Mouse (Mus musculus): ENCODE measurements around the gene Dhx36. TPM values are rescaled to one million over a fixed set of nuclear protein-coding genes. Genes with fewer than 3 reads are reported as not detected.

Gene Dhx36
- polyA plus RNA-seq, 1 experiment from 2014 or later: 38.2 TPM

GRCm38 (mm10) chr3:62458284-62459013, 48.4 kb downstream of the Dhx36 start:
- Histone ChIP-seq H3K36me3 (peaks cover 28% of the 10 kb centered on the region), H3K4me1 (peaks cover 5% of the 10 kb centered on the region; the same call in 1 of the 2 replicates), H3K9me3 (replicated peaks) (no peaks in the 10 kb centered on the region), H3K9ac (replicated peaks) (no peak overlapping the region), H3K27me3 (replicated peaks) (no peaks in the 10 kb centered on the region), H3K27ac (replicated peaks) (no peak overlapping the region), H3K4me3 (replicated peaks) (no peak overlapping the region), H3K4me2 (no peak overlapping the region)
- 38% methylated on average over 6 of the region's 6 CpGs for WGBS
- peak; percentile 75 for ATAC-seq (ENCODE audit: low FRiP score)

- WGBS: 31% methylated on average over 1 of the region's 1 CpGs
- Histone ChIP-seq H3K9me3 (replicated peaks) (no peaks in the 10 kb centered on the region), H3K27ac (replicated peaks) (peak overlapping the region; percentile 72; the same call in 1 of the 2 replicates), H3K36me3 (peaks cover 12% of the 10 kb centered on the region), H3K4me1 (peaks cover 5% of the 10 kb centered on the region; the same call in 1 of the 2 replicates), H3K4me2 (no peak overlapping the region), H3K9ac (replicated peaks) (no peak overlapping the region), H3K27me3 (replicated peaks) (no peaks in the 10 kb centered on the region), H3K4me3 (replicated peaks) (no peak overlapping the region)
- peak; percentile 76 for ATAC-seq (ENCODE audit: low FRiP score)
These were observed 51.0 kb downstream of the Dhx36 start for GRCm38 (mm10) chr3:62455854-62456253.

DNA sequence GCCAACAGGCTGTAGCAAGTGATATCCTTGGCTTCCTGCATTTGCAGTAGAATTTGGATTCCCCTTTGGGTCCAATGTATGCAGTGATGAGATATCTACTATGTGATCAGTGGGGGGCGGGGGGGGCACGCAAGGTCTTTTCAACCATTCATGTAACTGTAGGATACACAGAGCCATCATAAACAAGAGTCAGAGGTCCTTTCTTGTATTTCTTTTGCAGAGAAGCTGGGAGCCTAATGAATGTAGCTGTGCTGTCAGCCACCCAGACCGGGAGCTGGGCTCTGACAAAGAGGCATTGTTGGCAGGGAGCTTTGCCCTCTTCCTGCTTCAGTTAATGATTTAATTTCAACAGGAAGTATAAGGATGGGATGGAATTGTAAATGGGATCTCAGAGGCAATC, 52.7 kb downstream of the Dhx36 start:
- Histone ChIP-seq H3K9me3 (replicated peaks) (no peaks in the 10 kb centered on the region), H3K27me3 (replicated peaks) (no peaks in the 10 kb centered on the region), H3K27ac (replicated peaks) (peak overlapping the region; percentile 46), H3K4me2 (no peak overlapping the region), H3K4me3 (replicated peaks) (no peak overlapping the region), H3K9ac (replicated peaks) (no peak overlapping the region), H3K4me1 (peaks cover 5% of the 10 kb centered on the region; the same call in 1 of the 2 replicates), H3K36me3 (no peaks in the 10 kb centered on the region)
- ATAC-seq (ENCODE audit: low FRiP score): no peak
- 19% methylated on average over 3 of the region's 3 CpGs for WGBS

DNA sequence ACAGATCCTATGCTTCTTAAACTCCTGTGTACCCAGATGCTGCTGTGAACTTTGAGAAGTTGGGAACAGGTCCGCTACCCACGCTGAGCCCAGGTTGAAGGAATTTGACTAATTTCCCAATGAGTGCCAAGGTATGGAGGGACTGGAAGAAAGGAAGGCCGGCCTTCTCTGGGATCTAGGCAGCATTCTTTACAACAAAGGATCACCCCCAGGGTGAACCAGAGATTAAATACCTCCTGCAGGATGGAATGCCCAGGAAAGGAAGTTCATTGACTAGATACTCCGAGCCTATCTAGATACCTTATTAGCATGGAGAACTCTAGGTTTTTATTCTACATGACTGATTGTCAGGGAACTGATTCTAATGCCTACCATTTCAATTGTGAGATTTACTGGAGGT, 53.8 kb downstream of the Dhx36 start:
- Histone ChIP-seq H3K4me3 (replicated peaks) (no peak overlapping the region), H3K36me3 (no peaks in the 10 kb centered on the region), H3K9ac (replicated peaks) (no peak overlapping the region), H3K27ac (replicated peaks) (no peak overlapping the region), H3K4me1 (peaks cover 5% of the 10 kb centered on the region; the same call in 1 of the 2 replicates), H3K27me3 (replicated peaks) (no peaks in the 10 kb centered on the region), H3K4me2 (no peak overlapping the region), H3K9me3 (replicated peaks) (no peaks in the 10 kb centered on the region)
- 56% methylated on average over 4 of the region's 4 CpGs for WGBS
- no peak for ATAC-seq (ENCODE audit: low FRiP score)

GRCm38 (mm10) chr3:62449871-62450496, 56.8 kb downstream of the Dhx36 start:
- Histone ChIP-seq H3K27ac (replicated peaks) (no peak overlapping the region), H3K4me3 (replicated peaks) (no peak overlapping the region), H3K36me3 (no peaks in the 10 kb centered on the region), H3K27me3 (replicated peaks) (no peaks in the 10 kb centered on the region), H3K4me1 (0 out of 2 replicates have a peak, but pooled peaks cover 5% of the 10 kb centered on the region), H3K9me3 (replicated peaks) (no peaks in the 10 kb centered on the region), H3K4me2 (no peak overlapping the region), H3K9ac (replicated peaks) (no peak overlapping the region)
- WGBS: 96% methylated on average over 4 of the region's 4 CpGs
- ATAC-seq (ENCODE audit: low FRiP score): no peak

- no peak overlapping the region for H3K27ac ChIP-seq (replicated peaks)
- no peak overlapping the region for H3K4me3 ChIP-seq (replicated peaks)
- H3K27me3 ChIP-seq (replicated peaks): no peaks in the 10 kb centered on the region
- no peaks in the 10 kb centered on the region for H3K36me3 ChIP-seq
- H3K9ac ChIP-seq (replicated peaks): no peak overlapping the region
- ATAC-seq (ENCODE audit: low FRiP score): no peak
- 77% methylated on average over 8 of the region's 8 CpGs for WGBS
- H3K4me1 ChIP-seq: no peaks in the 10 kb centered on the region
- H3K4me2 ChIP-seq: no peak overlapping the region
- H3K9me3 ChIP-seq (replicated peaks): no peaks in the 10 kb centered on the region
These were observed 59.7 kb downstream of the Dhx36 start for GRCm38 (mm10) chr3:62447151-62447550.

DNA sequence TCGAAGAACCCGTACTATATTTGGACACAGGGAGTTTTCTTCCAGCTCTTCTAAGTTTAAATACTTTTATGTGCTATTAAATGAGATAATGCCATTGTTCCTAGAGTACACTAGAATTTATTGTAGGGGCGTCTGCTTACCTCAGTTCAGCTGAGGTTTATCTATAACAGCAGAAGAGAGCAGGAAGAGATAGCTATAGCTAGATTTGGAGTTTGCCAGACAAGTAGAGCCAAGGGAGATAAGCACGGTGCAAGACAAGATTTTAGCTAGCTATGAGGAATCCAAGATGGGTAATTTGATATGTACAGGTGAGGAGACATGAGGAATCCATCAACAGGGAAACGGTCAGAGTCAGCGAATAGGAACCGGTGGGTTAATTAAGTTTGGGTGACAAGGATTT, 60.5 kb downstream of the Dhx36 start:
- Histone ChIP-seq H3K9ac (replicated peaks) (no peak overlapping the region), H3K9me3 (replicated peaks) (no peaks in the 10 kb centered on the region), H3K36me3 (no peaks in the 10 kb centered on the region), H3K4me3 (replicated peaks) (no peak overlapping the region), H3K27me3 (replicated peaks) (no peaks in the 10 kb centered on the region), H3K27ac (replicated peaks) (no peak overlapping the region), H3K4me2 (no peak overlapping the region), H3K4me1 (no peaks in the 10 kb centered on the region)
- WGBS: 94% methylated on average over 7 of the region's 7 CpGs
- no peak for ATAC-seq (ENCODE audit: low FRiP score)

GRCm38 (mm10) chr3:62443582-62444194, 63.1 kb downstream of the Dhx36 start:
- no peak overlapping the region for H3K4me2 ChIP-seq
- ATAC-seq (ENCODE audit: low FRiP score): no peak
- H3K9me3 ChIP-seq (replicated peaks): no peaks in the 10 kb centered on the region
- no peak overlapping the region for H3K9ac ChIP-seq (replicated peaks)
- no peak overlapping the region for H3K4me3 ChIP-seq (replicated peaks)
- H3K27ac ChIP-seq (replicated peaks): no peak overlapping the region
- H3K4me1 ChIP-seq: no peaks in the 10 kb centered on the region
- 85% methylated on average over 12 of the region's 12 CpGs for WGBS
- no peaks in the 10 kb centered on the region for H3K36me3 ChIP-seq
- no peaks in the 10 kb centered on the region for H3K27me3 ChIP-seq (replicated peaks)

- Histone ChIP-seq H3K9me3 (replicated peaks) (no peaks in the 10 kb centered on the region), H3K27ac (replicated peaks) (no peak overlapping the region), H3K4me3 (replicated peaks) (no peak overlapping the region), H3K9ac (replicated peaks) (no peak overlapping the region), H3K27me3 (replicated peaks) (no peaks in the 10 kb centered on the region), H3K36me3 (no peaks in the 10 kb centered on the region), H3K4me1 (no peaks in the 10 kb centered on the region), H3K4me2 (no peak overlapping the region)
- no peak for ATAC-seq (ENCODE audit: low FRiP score)
- 51% methylated on average over 5 of the region's 5 CpGs for WGBS
These were observed 66.3 kb downstream of the Dhx36 start for GRCm38 (mm10) chr3:62440431-62440969.

DNA sequence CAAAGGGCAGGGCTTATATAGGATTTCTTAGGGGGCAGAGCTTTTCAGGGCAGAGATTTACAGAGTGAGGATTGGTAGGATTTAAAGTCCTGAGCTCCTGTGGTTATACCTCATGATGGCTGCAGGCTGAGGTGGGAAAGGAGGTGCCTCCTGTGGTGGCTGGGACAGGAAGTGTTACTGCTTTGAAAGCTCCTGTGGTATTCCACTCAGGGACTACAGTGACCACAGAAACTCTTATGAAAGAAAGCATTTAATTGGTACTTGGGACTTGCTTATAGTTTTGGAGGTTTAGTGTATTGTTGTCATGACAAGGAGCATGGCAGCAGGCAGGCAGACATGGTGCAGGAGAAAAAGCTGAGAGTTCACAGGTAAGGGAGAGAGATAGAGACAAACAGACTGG, 70.9 kb downstream of the Dhx36 start:
- no peak for ATAC-seq (ENCODE audit: low FRiP score)
- no peaks in the 10 kb centered on the region for H3K27me3 ChIP-seq (replicated peaks)
- H3K9ac ChIP-seq (replicated peaks): no peak overlapping the region
- no peak overlapping the region for H3K27ac ChIP-seq (replicated peaks)
- H3K4me1 ChIP-seq: no peaks in the 10 kb centered on the region
- no peak overlapping the region for H3K4me3 ChIP-seq (replicated peaks)
- H3K4me2 ChIP-seq: no peak overlapping the region
- H3K36me3 ChIP-seq: no peaks in the 10 kb centered on the region
- no peaks in the 10 kb centered on the region for H3K9me3 ChIP-seq (replicated peaks)

DNA sequence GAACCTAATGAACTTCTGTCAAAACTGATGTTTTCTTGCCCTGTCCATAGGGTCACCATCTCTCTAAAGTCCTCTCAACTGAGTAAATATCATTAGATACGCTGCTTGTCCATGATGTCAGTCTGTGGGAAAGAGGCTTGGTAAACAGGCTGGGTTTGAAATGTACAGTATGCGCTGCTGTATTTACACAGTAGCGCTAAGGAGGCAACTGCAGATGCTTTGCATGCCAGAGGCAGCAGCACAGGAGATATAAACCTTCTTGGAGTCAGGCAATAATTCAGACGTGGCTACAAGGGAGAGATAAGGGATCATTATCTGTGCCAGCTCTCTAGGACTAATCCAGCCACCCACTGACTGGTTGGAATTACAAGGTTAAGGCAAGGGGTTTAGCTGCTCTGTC, 73.1 kb downstream of the Dhx36 start:
- WGBS: 81% methylated on average over 4 of the region's 4 CpGs
- no peak for ATAC-seq (ENCODE audit: low FRiP score)
- H3K36me3 ChIP-seq: no peaks in the 10 kb centered on the region
- H3K4me2 ChIP-seq: no peak overlapping the region
- no peak overlapping the region for H3K27ac ChIP-seq (replicated peaks)
- H3K9ac ChIP-seq (replicated peaks): no peak overlapping the region
- no peaks in the 10 kb centered on the region for H3K27me3 ChIP-seq (replicated peaks)
- H3K4me1 ChIP-seq: no peaks in the 10 kb centered on the region
- no peak overlapping the region for H3K4me3 ChIP-seq (replicated peaks)
- H3K9me3 ChIP-seq (replicated peaks): no peaks in the 10 kb centered on the region

Measured in neural tube, embryonic 15.5 days (tissue).